Comparison of ENCODE assay signal across 8 mouse cellular contexts in genomic region chr1:127537204-127538038, GRCm38 (mm10).
DNase-seq lines count a peak whose midpoint lies in the region; ATAC-seq and TF ChIP-seq lines count a peak whose summit lies in the region.

No protein-coding gene starts in this region.

- no peaks in the 10 kb centered on the region for H3K36me3 ChIP-seq in forebrain, embryonic 13.5 days (ENCODE audit: poor library complexity, severe bottlenecking)

- peak overlapping the region; percentile 51 for H3K4me2 ChIP-seq in forebrain, embryonic 13.5 days

- no peak for TF ChIP-seq POLR2A in lung, adult 2 months (IDR thresholded peaks at IDR 0.05; ENCODE audit: borderline replicate concordance, extremely low read depth, low read depth, low read length)

- H3K9ac ChIP-seq in forebrain, embryonic 13.5 days: peak overlapping the region; percentile 47

- H3K9me3 ChIP-seq in forebrain, embryonic 13.5 days (replicated peaks): no peaks in the 10 kb centered on the region

- intact Hi-C loops in left cerebral cortex, postnatal 14 days (cut with DNase I): no loop called here

- peaks cover 18% of the 10 kb centered on the region for H3K4me1 ChIP-seq in forebrain, embryonic 13.5 days
- no peaks in the 10 kb centered on the region for H3K4me1 ChIP-seq in lung, adult 2 months (ENCODE audit: control insufficient read depth, insufficient read depth, low read length)

- peak overlapping the region; percentile 6 for H3K4me3 ChIP-seq in forebrain, embryonic 13.5 days
- H3K4me3 ChIP-seq in lung, adult 2 months (replicated peaks; ENCODE audit: extremely low read depth, low read depth, low read length): no peak overlapping the region

- peak; percentile 21 for DNase-seq in layer of hippocampus, adult 11-12 months (ENCODE audit: low spot score)
- DNase-seq in layer of hippocampus, adult 9-10 months (ENCODE audit: low spot score): no peak
- peak; percentile 17 to 54 for DNase-seq in left cerebral cortex, postnatal 14 days (ENCODE audit: low spot score in 2 of 2)
- peak; percentile 15 for DNase-seq in right cerebral cortex, adult 18-20 months
- no peak for DNase-seq in spleen, adult 12 weeks (ENCODE audit: low spot score)
- DNase-seq in lung, adult 2 months: no peak
- no peak for DNase-seq in urinary bladder, postnatal 10 days (ENCODE audit: low spot score)

- H3K27ac ChIP-seq in forebrain, embryonic 13.5 days: peak overlapping the region; percentile 52

- H3K27me3 ChIP-seq in forebrain, embryonic 13.5 days: peaks cover 71% of the 10 kb centered on the region

- WGBS in forebrain, embryonic 13.5 days: 5% methylated on average over 17 of the region's 17 CpGs
- 41% methylated on average over 17 of the region's 17 CpGs for WGBS in lung, adult 2 months

- ATAC-seq in forebrain, embryonic 13.5 days: peak; percentile 88

- no peak for TF ChIP-seq CTCF in lung, adult 2 months (IDR thresholded peaks at IDR 0.05; ENCODE audit: insufficient read depth, low read length)

Comparison
In these comparisons a context has a peak if more than half of its experiments do, and no peak if none do; other contexts are left out.
1. DNase-seq: peak in layer of hippocampus, adult 11-12 months (single experiment), left cerebral cortex, postnatal 14 days (2 of 2) and right cerebral cortex, adult 18-20 months (single experiment); none in layer of hippocampus, adult 9-10 months (single experiment), spleen, adult 12 weeks (single experiment), lung, adult 2 months (single experiment) and urinary bladder, postnatal 10 days (single experiment).